Mouse (Mus musculus): ENCODE measurements around the gene Man2a2. TPM values are rescaled to one million over a fixed set of nuclear protein-coding genes. Genes with fewer than 3 reads are reported as not detected.

Man2a2 gene
- polyA plus RNA-seq, 1 experiment, result 30.2 TPM

GRCm38 (mm10) chr7:80413512-80414302 lies 42.5 kb upstream of the Man2a2 start:
- 64% methylated on average over 9 of the region's 9 CpGs for WGBS
- Histone ChIP-seq H3K4me3 (ENCODE audit: low read depth, low read length) (no peak overlapping the region), H3K36me3 (ENCODE audit: control insufficient read depth, insufficient read depth, low read length) (no peaks in the 10 kb centered on the region), H3K27ac (ENCODE audit: insufficient read depth, low read depth, low read length) (no peak overlapping the region), H3K4me1 (ENCODE audit: control insufficient read depth, insufficient read depth, insufficient read length, low read length) (peaks cover 4% of the 10 kb centered on the region; the same call in 1 of the 2 replicates), H3K27me3 (ENCODE audit: control insufficient read depth, insufficient read depth, low read length) (no peaks in the 10 kb centered on the region)
- TF ChIP-seq CTCF (IDR thresholded peaks at IDR 0.05; ENCODE audit: extremely low read depth, insufficient read length, insufficient replicate concordance, low read depth, low read length), result no peak
- TF ChIP-seq POLR2A (IDR thresholded peaks at IDR 0.05; ENCODE audit: low read depth, low read length), result no peak

- Histone ChIP-seq H3K27me3 (ENCODE audit: control insufficient read depth, insufficient read depth, low read length) (no peaks in the 10 kb centered on the region), H3K4me1 (ENCODE audit: control insufficient read depth, insufficient read depth, insufficient read length, low read length) (peaks cover 4% of the 10 kb centered on the region), H3K36me3 (ENCODE audit: control insufficient read depth, insufficient read depth, low read length) (no peaks in the 10 kb centered on the region), H3K4me3 (ENCODE audit: low read depth, low read length) (no peak overlapping the region), H3K27ac (ENCODE audit: insufficient read depth, low read depth, low read length) (no peak overlapping the region)
- TF ChIP-seq CTCF (IDR thresholded peaks at IDR 0.05; ENCODE audit: extremely low read depth, insufficient read length, insufficient replicate concordance, low read depth, low read length) (no peak), POLR2A (IDR thresholded peaks at IDR 0.05; ENCODE audit: low read depth, low read length) (no peak)
- WGBS, result 86% methylated on average over 5 of the region's 5 CpGs
These were observed 41.6 kb upstream of the Man2a2 start for GRCm38 (mm10) chr7:80412781-80413180.

- no peak for TF ChIP-seq CTCF (IDR thresholded peaks at IDR 0.05; ENCODE audit: extremely low read depth, insufficient read length, insufficient replicate concordance, low read depth, low read length)
- no peak for TF ChIP-seq POLR2A (IDR thresholded peaks at IDR 0.05; ENCODE audit: low read depth, low read length)
- WGBS, result 89% methylated on average over 10 of the region's 10 CpGs
- Histone ChIP-seq H3K36me3 (ENCODE audit: control insufficient read depth, insufficient read depth, low read length) (no peaks in the 10 kb centered on the region), H3K27ac (ENCODE audit: insufficient read depth, low read depth, low read length) (no peak overlapping the region), H3K27me3 (ENCODE audit: control insufficient read depth, insufficient read depth, low read length) (no peaks in the 10 kb centered on the region), H3K4me1 (ENCODE audit: control insufficient read depth, insufficient read depth, insufficient read length, low read length) (peaks cover 4% of the 10 kb centered on the region), H3K4me3 (ENCODE audit: low read depth, low read length) (no peak overlapping the region)
These were observed 41.1 kb upstream of the Man2a2 start for GRCm38 (mm10) chr7:80412279-80412678.

DNA sequence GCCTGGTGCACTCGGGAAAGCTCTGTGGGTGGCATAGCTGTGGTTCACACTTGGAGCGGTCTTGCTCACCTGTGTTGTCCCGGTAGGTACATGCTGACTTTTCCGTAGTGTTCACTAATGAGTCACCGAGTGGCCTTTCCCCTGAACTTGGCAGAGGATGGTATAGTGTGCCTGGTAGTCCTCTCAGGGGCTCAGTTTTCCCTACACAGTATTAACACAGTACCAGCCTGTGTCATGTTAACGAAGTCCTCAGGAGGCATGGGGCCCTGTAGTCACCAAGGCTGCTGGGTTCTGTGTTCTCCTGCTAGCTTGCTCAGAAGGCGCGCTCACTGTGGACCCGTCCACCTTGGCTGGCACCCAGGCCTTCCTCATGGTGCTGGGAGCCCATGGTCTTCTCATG lies 39.2 kb upstream of the Man2a2 start:
- no peak overlapping the region for H3K27ac ChIP-seq (ENCODE audit: insufficient read depth, low read depth, low read length)
- 83% methylated on average over 9 of the region's 9 CpGs for whole genome bisulfite sequencing

DNA sequence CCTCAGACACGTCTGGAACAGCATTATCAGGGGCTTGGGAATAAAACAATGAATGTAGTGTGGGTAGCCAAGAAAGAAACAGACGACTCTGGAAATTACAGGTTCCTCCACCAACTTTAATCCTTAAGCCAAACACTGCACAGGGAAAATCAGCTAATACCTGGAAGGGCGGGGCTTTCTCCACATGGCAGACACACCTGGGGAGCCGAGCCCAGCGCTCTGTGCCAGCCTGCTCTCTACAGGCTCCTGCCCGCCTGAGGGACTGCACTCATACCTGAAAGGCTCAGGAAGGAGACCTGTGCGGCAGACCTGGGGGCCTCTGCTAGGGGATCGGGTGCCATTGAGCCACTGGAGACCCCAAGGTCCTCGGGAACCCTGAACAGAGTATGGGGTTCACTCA lies 36.5 kb upstream of the Man2a2 start:
- WGBS, result 35% methylated on average over 9 of the region's 9 CpGs
- Histone ChIP-seq H3K27ac (ENCODE audit: insufficient read depth, low read depth, low read length) (no peak overlapping the region), H3K36me3 (ENCODE audit: control insufficient read depth, insufficient read depth, low read length) (no peaks in the 10 kb centered on the region), H3K4me1 (ENCODE audit: control insufficient read depth, insufficient read depth, insufficient read length, low read length) (no peaks in the 10 kb centered on the region; the same call in 1 of the 2 replicates), H3K4me3 (ENCODE audit: low read depth, low read length) (no peak overlapping the region), H3K27me3 (ENCODE audit: control insufficient read depth, insufficient read depth, low read length) (no peaks in the 10 kb centered on the region)
- no peak for TF ChIP-seq CTCF (IDR thresholded peaks at IDR 0.05; ENCODE audit: extremely low read depth, insufficient read length, insufficient replicate concordance, low read depth, low read length)
- no peak for TF ChIP-seq POLR2A (IDR thresholded peaks at IDR 0.05; ENCODE audit: low read depth, low read length)

More for the DNA sequence above, 39.2 kb upstream of the Man2a2 start:
- TF ChIP-seq CTCF (IDR thresholded peaks at IDR 0.05; ENCODE audit: extremely low read depth, insufficient read length, insufficient replicate concordance, low read depth, low read length), result no peak
- TF ChIP-seq POLR2A (IDR thresholded peaks at IDR 0.05; ENCODE audit: low read depth, low read length), result no peak
- no peaks in the 10 kb centered on the region for H3K27me3 ChIP-seq (ENCODE audit: control insufficient read depth, insufficient read depth, low read length)
- no peaks in the 10 kb centered on the region; the same call in 1 of the 2 replicates for H3K4me1 ChIP-seq (ENCODE audit: control insufficient read depth, insufficient read depth, insufficient read length, low read length)
- H3K36me3 ChIP-seq (ENCODE audit: control insufficient read depth, insufficient read depth, low read length), result no peaks in the 10 kb centered on the region
- H3K4me3 ChIP-seq (ENCODE audit: low read depth, low read length), result no peak overlapping the region

DNA sequence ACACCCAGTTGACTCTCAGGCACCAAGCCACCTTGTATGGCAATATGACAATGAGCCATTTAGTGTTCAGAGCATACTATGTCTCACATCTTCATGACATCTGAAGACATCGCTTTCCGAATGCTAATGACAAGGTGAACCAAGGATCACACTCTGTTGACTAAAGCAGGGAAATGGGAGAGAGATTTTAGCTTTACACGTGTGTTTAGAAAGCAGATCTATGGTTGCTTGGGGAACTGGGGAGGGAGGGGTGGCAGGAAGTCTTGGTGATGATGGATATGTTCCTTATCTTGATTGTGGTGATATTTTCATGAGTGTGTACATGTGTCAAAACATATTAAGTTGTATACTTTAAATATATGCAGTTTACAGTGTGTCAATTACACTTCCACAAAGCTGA lies 35.0 kb upstream of the Man2a2 start:
- TF ChIP-seq CTCF (IDR thresholded peaks at IDR 0.05; ENCODE audit: extremely low read depth, insufficient read length, insufficient replicate concordance, low read depth, low read length) (no peak), POLR2A (IDR thresholded peaks at IDR 0.05; ENCODE audit: low read depth, low read length) (no peak)
- WGBS, result 90% methylated on average over 3 of the region's 3 CpGs

DNA sequence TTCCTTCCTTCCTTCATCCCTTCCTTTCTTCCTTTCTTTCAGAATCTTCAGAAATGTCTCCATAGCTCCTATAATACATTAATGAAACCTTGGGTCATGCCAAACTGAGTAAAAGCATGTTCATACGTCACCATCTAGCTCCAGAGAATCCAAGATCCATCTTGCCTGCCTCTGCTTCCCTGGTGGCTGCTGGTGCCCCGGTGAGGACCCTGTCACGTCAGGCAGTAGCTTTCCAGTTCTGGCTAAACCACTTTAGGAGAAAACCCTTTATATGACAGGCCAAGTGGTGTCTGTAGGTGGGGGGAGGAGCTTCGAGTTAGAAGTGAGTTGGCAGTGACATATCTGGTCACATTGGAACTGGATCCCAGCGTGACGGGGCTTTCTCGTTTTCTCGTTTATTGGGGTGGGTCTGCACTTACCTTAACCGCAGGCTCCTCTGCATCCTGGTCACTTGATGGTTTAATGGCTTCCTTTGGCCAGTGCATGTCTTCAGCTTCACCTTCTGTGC lies 34.1 kb upstream of the Man2a2 start, which contains the start of gene Furin:
TSS of gene Furin (minus strand) at position 249 of the 508 bp plus-strand sequence.
- WGBS, result 79% methylated on average over 9 of the region's 9 CpGs
- H3K4me3 ChIP-seq (ENCODE audit: low read depth, low read length), result peak within 1 kb of the TSS; percentile 12; the same call in 1 of the 2 replicates
- no peaks in the 10 kb centered on the region for H3K36me3 ChIP-seq (ENCODE audit: control insufficient read depth, insufficient read depth, low read length)
- no peaks in the 10 kb centered on the region for H3K27me3 ChIP-seq (ENCODE audit: control insufficient read depth, insufficient read depth, low read length)
- H3K27ac ChIP-seq (ENCODE audit: insufficient read depth, low read depth, low read length), result no peak within 1 kb of the TSS
- TF ChIP-seq CTCF (IDR thresholded peaks at IDR 0.05; ENCODE audit: extremely low read depth, insufficient read length, insufficient replicate concordance, low read depth, low read length) (no peak), POLR2A (IDR thresholded peaks at IDR 0.05; ENCODE audit: low read depth, low read length) (no peak)
- peaks cover 10% of the 10 kb centered on the region for H3K4me1 ChIP-seq (ENCODE audit: control insufficient read depth, insufficient read depth, insufficient read length, low read length)

More for the DNA sequence above, 35.0 kb upstream of the Man2a2 start:
- no peaks in the 10 kb centered on the region for H3K36me3 ChIP-seq (ENCODE audit: control insufficient read depth, insufficient read depth, low read length)
- H3K4me1 ChIP-seq (ENCODE audit: control insufficient read depth, insufficient read depth, insufficient read length, low read length), result peaks cover 2% of the 10 kb centered on the region
- H3K4me3 ChIP-seq (ENCODE audit: low read depth, low read length), result no peak overlapping the region
- no peak overlapping the region for H3K27ac ChIP-seq (ENCODE audit: insufficient read depth, low read depth, low read length)
- no peaks in the 10 kb centered on the region for H3K27me3 ChIP-seq (ENCODE audit: control insufficient read depth, insufficient read depth, low read length)

Measured in small intestine, adult 2 months (tissue).